Mouse (Mus musculus) neural tube, embryonic 11.5 days (tissue): ENCODE data around the gene Cyth1. TPM values are rescaled to one million over a fixed set of nuclear protein-coding genes. Genes with fewer than 3 reads are reported as not detected.
A peak's percentile ranks its signal among the peaks of the same experiment; 100 is the strongest.

Experiments
- ATAC-seq: fragments of 200-750 bp; cut with Nextera tagmentation; 2 replicates; pipeline ENCODE4 v1.8.0; 2017; ENCODE audit warnings: moderate number of reproducible peaks, mild to moderate bottlenecking, moderate TSS enrichment, moderate library complexity; ENCODE audit not compliant: insufficient read depth, low FRiP score, low TSS enrichment
- DNase-seq: peaks from one replicate; pipeline ENCODE4 v3.0.0-alpha.2; 2015; ENCODE audit warnings: low spot score
- H3K27ac ChIP-seq: fragments of 300-500 bp; sonication (generic); 2 replicates; pipeline ENCODE4 v1.5.1; 2014; ENCODE audit warnings: low read depth, mild to moderate bottlenecking, low read length
- H3K27me3 ChIP-seq: fragments of 300-500 bp; sonication (generic); 2 replicates; pipeline ENCODE4 v1.6.1; 2014; ENCODE audit warnings: mild to moderate bottlenecking, low read length, mixed read lengths; ENCODE audit not compliant: control insufficient read depth, insufficient read depth
- H3K36me3 ChIP-seq: fragments of 300-500 bp; sonication (generic); 2 replicates; pipeline ENCODE4 v1.6.1; 2014; ENCODE audit warnings: mild to moderate bottlenecking, low read length, moderate library complexity, mixed read lengths; ENCODE audit not compliant: control insufficient read depth, insufficient read depth
- H3K4me1 ChIP-seq: fragments of 300-500 bp; sonication (generic); 2 replicates; pipeline ENCODE4 v1.6.1; 2014; ENCODE audit warnings: low read length, mixed read lengths; ENCODE audit not compliant: control insufficient read depth, insufficient read depth
- H3K4me2 ChIP-seq: fragments of 300-500 bp; sonication (generic); 2 replicates; pipeline ENCODE4 v1.6.1; 2014; ENCODE audit warnings: low read depth, mild to moderate bottlenecking, moderate library complexity
- H3K4me3 ChIP-seq: fragments of 300-500 bp; sonication (generic); 2 replicates; pipeline ENCODE4 v1.5.1; 2014; ENCODE audit warnings: low read depth, low read length
- H3K9ac ChIP-seq: fragments of 300-500 bp; sonication (generic); 2 replicates; pipeline ENCODE4 v1.6.1; 2014; ENCODE audit warnings: mild to moderate bottlenecking, low read length
- H3K9me3 ChIP-seq: fragments of 300-500 bp; sonication (generic); 2 replicates; pipeline ENCODE4 v1.6.1; 2016; ENCODE audit warnings: low read length; ENCODE audit not compliant: control insufficient read depth
- WGBS: fragments of 180-500 bp; shearing (Covaris S2); extraction: QIAGEN DNeasy Blood & Tissue Kit; methylation state at CpG from one replicate; pipeline ENCODE4 v1.1.7; 2014; 5-methylcytosine and 5-hydroxymethylcytosine counted together
- polyA plus RNA-seq: library from polyadenylated mRNA; unstranded; fragments of >200 nt; fragmentation: Nextera tagmentation; extraction: Ambion mirVana; gene quantifications from 2 replicates; pipeline ENCODE4 v1.2.1, GENCODE M21; 2014

The Cyth1 gene
- polyA plus RNA-seq, 1 experiment from 2014 or later, result 15.8 TPM

DNA sequence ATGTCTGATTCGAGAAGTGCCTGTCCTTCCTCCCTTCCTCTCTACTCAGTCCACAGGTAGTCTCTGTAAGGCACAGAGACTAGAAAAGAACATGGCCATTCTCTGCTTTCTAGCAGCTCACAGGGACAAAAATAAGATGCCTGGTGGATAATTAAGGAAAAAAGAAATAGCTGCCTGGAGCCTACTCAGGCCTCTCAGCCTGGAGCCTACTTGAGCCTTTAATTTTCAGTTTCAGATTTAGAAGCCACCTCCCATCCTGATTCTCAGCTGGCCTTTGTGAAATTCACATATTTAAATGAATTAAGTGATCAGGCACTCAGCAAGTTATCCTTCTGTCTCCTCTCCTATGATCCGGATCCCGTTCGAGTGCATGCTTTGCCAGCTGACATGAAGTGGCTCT, 66.0 kb downstream of the Cyth1 start:
- ATAC-seq, result no peak
- H3K36me3 ChIP-seq, result peaks cover 5% of the 10 kb centered on the region; the same call in 1 of the 2 replicates
- H3K27me3 ChIP-seq, result no peaks in the 10 kb centered on the region
- no peak overlapping the region for H3K4me3 ChIP-seq
- 93% methylated on average over 4 of the region's 4 CpGs for WGBS
- DNase-seq, result no peak
- no peak overlapping the region for H3K4me2 ChIP-seq
- H3K9me3 ChIP-seq, result no peaks in the 10 kb centered on the region
- no peak overlapping the region for H3K27ac ChIP-seq
- no peaks in the 10 kb centered on the region for H3K4me1 ChIP-seq
- no peak overlapping the region; the same call in 1 of the 2 replicates for H3K9ac ChIP-seq

- no peak overlapping the region for H3K4me3 ChIP-seq
- H3K36me3 ChIP-seq, result peaks cover 7% of the 10 kb centered on the region
- no peaks in the 10 kb centered on the region for H3K9me3 ChIP-seq
- no peak for DNase-seq
- H3K9ac ChIP-seq, result no peak overlapping the region
- H3K4me1 ChIP-seq, result no peaks in the 10 kb centered on the region
- no peaks in the 10 kb centered on the region for H3K27me3 ChIP-seq
- no peak overlapping the region for H3K27ac ChIP-seq
- no peak overlapping the region for H3K4me2 ChIP-seq
- 86% methylated on average over 7 of the region's 7 CpGs for WGBS
- no peak for ATAC-seq
Measured at GRCm38 (mm10) chr11:118180199-118180598, 68.2 kb downstream of the Cyth1 start.

DNA sequence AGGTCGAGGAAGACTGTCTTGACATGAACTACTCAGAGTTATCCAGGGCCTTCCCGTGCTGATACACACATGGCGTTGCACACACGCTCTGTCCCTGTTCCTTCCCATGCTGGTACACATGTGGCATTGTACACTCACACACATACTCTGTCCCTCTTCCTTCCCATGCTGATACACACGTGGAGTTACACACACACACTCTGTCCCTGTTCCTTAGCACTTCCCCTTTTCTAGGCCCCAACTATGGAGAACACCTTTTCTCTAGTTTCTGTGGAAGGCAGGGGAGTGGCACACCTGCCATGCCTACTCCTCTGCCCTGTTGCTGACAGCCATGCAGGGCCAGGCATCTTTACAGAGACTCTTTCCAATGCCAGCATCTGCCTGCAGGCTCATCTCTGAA, 70.2 kb downstream of the Cyth1 start:
- Histone ChIP-seq H3K36me3 (peaks cover 9% of the 10 kb centered on the region), H3K4me1 (no peaks in the 10 kb centered on the region), H3K27ac (no peak overlapping the region), H3K4me3 (no peak overlapping the region), H3K27me3 (no peaks in the 10 kb centered on the region), H3K9ac (no peak overlapping the region), H3K9me3 (no peaks in the 10 kb centered on the region), H3K4me2 (no peak overlapping the region)
- DNase-seq, result no peak
- ATAC-seq, result no peak
- WGBS, result 84% methylated on average over 5 of the region's 5 CpGs

DNA sequence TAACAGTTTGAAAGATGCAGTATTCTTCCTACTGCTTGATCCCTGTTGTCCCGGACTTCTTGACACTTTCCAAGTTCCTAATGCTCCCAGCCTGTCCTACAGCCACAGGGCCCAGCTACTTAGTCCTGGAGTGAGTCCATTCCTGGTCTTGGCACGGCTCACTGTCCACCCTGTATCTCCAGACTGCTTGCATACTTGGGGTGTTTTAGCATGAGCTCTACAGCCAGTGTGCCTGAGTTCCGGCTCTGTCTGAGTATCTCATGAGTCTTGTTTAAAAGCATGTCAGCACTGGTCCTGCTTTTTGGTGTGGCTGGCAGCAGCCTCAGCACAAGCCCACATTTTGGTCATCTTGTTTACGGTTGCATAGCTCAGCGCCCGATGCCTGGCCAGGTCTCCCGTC, 73.6 kb downstream of the Cyth1 start:
- no peak overlapping the region for H3K9ac ChIP-seq
- WGBS, result 85% methylated on average over 7 of the region's 7 CpGs
- DNase-seq, result no peak
- H3K27ac ChIP-seq, result no peak overlapping the region
- H3K4me2 ChIP-seq, result no peak overlapping the region
- no peak for ATAC-seq
- no peaks in the 10 kb centered on the region for H3K27me3 ChIP-seq
- H3K4me1 ChIP-seq, result no peaks in the 10 kb centered on the region
- H3K4me3 ChIP-seq, result no peak overlapping the region
- H3K36me3 ChIP-seq, result peaks cover 4% of the 10 kb centered on the region
- H3K9me3 ChIP-seq, result no peaks in the 10 kb centered on the region

DNA sequence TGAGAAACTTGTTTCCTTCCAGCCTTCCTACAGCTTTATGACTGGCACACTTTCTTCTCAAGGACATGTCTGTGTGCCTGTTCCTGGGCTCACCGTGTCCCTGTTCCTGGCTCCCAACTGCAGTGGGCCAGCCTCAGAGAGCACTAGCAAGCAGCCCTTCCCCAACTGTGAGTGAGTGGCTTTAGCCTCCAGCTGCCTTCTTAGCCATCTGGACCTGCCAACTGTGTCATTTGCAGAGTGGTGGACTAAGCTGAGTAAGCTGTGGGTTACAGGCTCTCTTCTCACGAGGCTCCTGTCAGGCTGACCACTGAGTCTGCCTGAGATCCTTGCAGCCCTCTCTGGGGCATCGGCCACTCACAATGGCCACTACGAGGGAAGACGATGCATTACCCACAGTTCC, 75.6 kb downstream of the Cyth1 start:
- Histone ChIP-seq H3K36me3 (peaks cover 7% of the 10 kb centered on the region), H3K27me3 (no peaks in the 10 kb centered on the region), H3K9ac (no peak overlapping the region), H3K4me1 (no peaks in the 10 kb centered on the region), H3K9me3 (no peaks in the 10 kb centered on the region), H3K4me3 (no peak overlapping the region), H3K27ac (no peak overlapping the region), H3K4me2 (no peak overlapping the region)
- WGBS, result 86% methylated on average over 5 of the region's 5 CpGs
- DNase-seq (no peak), ATAC-seq (no peak)

- H3K9me3 ChIP-seq, result no peaks in the 10 kb centered on the region
- ATAC-seq (no peak), DNase-seq (no peak)
- no peak overlapping the region for H3K4me2 ChIP-seq
- H3K27me3 ChIP-seq, result no peaks in the 10 kb centered on the region
- H3K36me3 ChIP-seq, result peaks cover 4% of the 10 kb centered on the region
- no peaks in the 10 kb centered on the region for H3K4me1 ChIP-seq
- H3K4me3 ChIP-seq, result no peak overlapping the region
- 93% methylated on average over 5 of the region's 5 CpGs for WGBS
- no peak overlapping the region for H3K9ac ChIP-seq
- H3K27ac ChIP-seq, result no peak overlapping the region
Measured at GRCm38 (mm10) chr11:118170333-118170732, 78.1 kb downstream of the Cyth1 start.

- Histone ChIP-seq H3K4me1 (no peaks in the 10 kb centered on the region), H3K9me3 (no peaks in the 10 kb centered on the region), H3K36me3 (peaks cover 2% of the 10 kb centered on the region; the same call in 1 of the 2 replicates), H3K4me3 (no peak overlapping the region), H3K9ac (no peak overlapping the region), H3K27ac (no peak overlapping the region), H3K4me2 (no peak overlapping the region), H3K27me3 (no peaks in the 10 kb centered on the region)
- DNase-seq (no peak), ATAC-seq (no peak)
- 64% methylated on average over 9 of the region's 9 CpGs for WGBS
Measured at GRCm38 (mm10) chr11:118168714-118169113, 79.7 kb downstream of the Cyth1 start.

DNA sequence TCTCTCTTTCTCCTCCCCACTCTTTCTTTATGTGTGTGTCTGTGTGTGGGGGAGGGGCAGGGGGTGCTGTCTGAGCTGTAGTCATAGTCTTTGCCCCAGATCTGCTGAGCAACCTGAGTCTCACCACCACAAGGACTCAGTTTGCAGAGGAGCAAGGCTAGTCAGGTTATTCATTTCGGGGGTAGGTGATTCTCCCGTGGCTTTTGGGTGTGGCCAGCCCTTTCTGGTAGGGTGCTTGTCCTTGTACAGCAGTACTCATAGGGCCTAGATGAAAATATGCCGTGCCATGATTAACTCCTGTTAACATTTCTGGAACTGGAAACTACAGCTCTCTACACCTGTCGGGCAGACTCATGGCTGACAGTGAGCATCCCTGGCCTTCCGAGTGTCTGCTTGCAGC, 81.8 kb downstream of the Cyth1 start:
- H3K36me3 ChIP-seq, result peaks cover 2% of the 10 kb centered on the region; the same call in 1 of the 2 replicates
- ATAC-seq (no peak), DNase-seq (no peak)
- no peaks in the 10 kb centered on the region for H3K4me1 ChIP-seq
- no peak overlapping the region for H3K9ac ChIP-seq
- 89% methylated on average over 5 of the region's 5 CpGs for WGBS
- no peak overlapping the region for H3K4me3 ChIP-seq
- no peaks in the 10 kb centered on the region for H3K27me3 ChIP-seq
- no peak overlapping the region for H3K4me2 ChIP-seq
- no peaks in the 10 kb centered on the region for H3K9me3 ChIP-seq
- no peak overlapping the region for H3K27ac ChIP-seq

DNA sequence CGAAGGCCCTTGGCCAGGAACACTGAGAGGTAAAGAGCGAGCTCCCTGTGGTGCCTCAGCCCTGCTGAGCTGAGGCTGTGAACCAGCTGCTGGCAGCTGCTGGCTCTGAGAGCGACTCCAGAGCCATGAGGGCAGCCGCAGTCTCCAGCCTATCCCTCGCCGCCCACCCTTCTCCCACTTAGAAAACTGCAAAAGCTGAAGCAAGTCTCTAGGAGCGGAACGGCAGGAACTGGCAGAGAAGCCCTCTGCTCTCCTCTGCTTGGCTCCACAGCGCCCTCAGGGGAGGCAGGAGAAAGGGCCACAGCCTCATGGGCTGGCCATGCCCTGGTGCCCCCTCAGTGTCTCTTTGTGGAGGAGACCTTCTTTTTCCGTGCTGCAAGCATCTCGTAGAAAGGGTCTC, 82.7 kb downstream of the Cyth1 start:
- Histone ChIP-seq H3K9ac (0 out of 2 replicates have a peak overlapping the region, but pooled peaks have one; percentile 16), H3K4me3 (no peak overlapping the region), H3K4me2 (no peak overlapping the region), H3K4me1 (no peaks in the 10 kb centered on the region), H3K27ac (no peak overlapping the region), H3K36me3 (peaks cover 2% of the 10 kb centered on the region; the same call in 1 of the 2 replicates), H3K27me3 (no peaks in the 10 kb centered on the region), H3K9me3 (no peaks in the 10 kb centered on the region)
- 44% methylated on average over 11 of the region's 11 CpGs for WGBS
- DNase-seq (peak; percentile 15), ATAC-seq (no peak)
